Comparison of ENCODE assay signal across 13 mouse cellular contexts in genomic region chr2:33760571-33760991, GRCm38 (mm10).
A peak's percentile ranks its signal among the peaks of the same experiment; 100 is the strongest.
DNase-seq lines count a peak whose midpoint lies in the region; ATAC-seq lines count a peak whose summit lies in the region.
"Had no signal": no experiment of that assay in that cellular context is flagged by ENCODE, and none has a peak within 500 bp of the region (broad histone marks: within the 10 kb centered on the region; RNA-seq: fewer than 3 reads in every experiment).

No protein-coding gene starts in this region.

- H3K9ac ChIP-seq in hindbrain, embryonic 16.5 days (ENCODE audit: low read depth, low read length), result no peak overlapping the region
- H3K9ac ChIP-seq: embryonic facial prominence, embryonic 12.5 days had no signal

- DNase-seq in frontal cortex, postnatal 36 days (ENCODE audit: low spot score in 2 of 2), result peak; percentile 55 to 58
- no peak for DNase-seq in frontal cortex, postnatal 25 days (ENCODE audit: low spot score in 2 of 2)
- peak; percentile 49 for DNase-seq in retina, postnatal 1 day
- DNase-seq in retina, embryonic 14.5 days (ENCODE audit: low spot score), result no peak
- DNase-seq in telencephalon, adult 2 months (ENCODE audit: low read depth, low spot score), result peak; percentile 72
- no peak for DNase-seq in neural tube, embryonic 10.5 days (ENCODE audit: extremely low spot score, low spot score)
- DNase-seq in thymus, postnatal 10 days (ENCODE audit: low spot score in 2 of 2), result no peak
- DNase-seq: cerebellum, adult 11-12 months; heart, postnatal 36 days; kidney, postnatal 10 days had no signal

- H3K4me3 ChIP-seq in hindbrain, embryonic 16.5 days (ENCODE audit: low read length), result no peak overlapping the region
- H3K4me3 ChIP-seq: embryonic facial prominence, embryonic 12.5 days had no signal

- ATAC-seq in hindbrain, embryonic 16.5 days, result peak; percentile 37; the same call in 1 of the 2 replicates

- no peaks in the 10 kb centered on the region for H3K9me3 ChIP-seq in hindbrain, embryonic 16.5 days (ENCODE audit: control insufficient read depth, low read length)
- H3K9me3 ChIP-seq: embryonic facial prominence, embryonic 12.5 days had no signal

- H3K4me1 ChIP-seq in hindbrain, embryonic 16.5 days (ENCODE audit: control insufficient read depth, insufficient read depth, low read depth, low read length), result peaks cover 31% of the 10 kb centered on the region

- no peaks in the 10 kb centered on the region for H3K27me3 ChIP-seq in hindbrain, embryonic 16.5 days (replicated peaks; ENCODE audit: control insufficient read depth, insufficient read depth, low read length)
- H3K27me3 ChIP-seq: embryonic facial prominence, embryonic 12.5 days had no signal

- no peaks in the 10 kb centered on the region for H3K36me3 ChIP-seq in hindbrain, embryonic 16.5 days (ENCODE audit: control insufficient read depth, insufficient read depth, low read length)

- no peak overlapping the region for H3K27ac ChIP-seq in hindbrain, embryonic 16.5 days (ENCODE audit: low read depth, low read length)
- H3K27ac ChIP-seq: embryonic facial prominence, embryonic 12.5 days; stomach, postnatal 0 days had no signal

- no peak overlapping the region for H3K4me2 ChIP-seq in hindbrain, embryonic 16.5 days (ENCODE audit: low read length)
- H3K4me2 ChIP-seq: embryonic facial prominence, embryonic 12.5 days had no signal

- WGBS in hindbrain, embryonic 16.5 days, result 43% methylated on average over 13 of the region's 13 CpGs

Comparison
In these comparisons a context has a peak if more than half of its experiments do, and no peak if none do; other contexts are left out.
1. DNase-seq: peak in frontal cortex, postnatal 36 days (2 of 2), retina, postnatal 1 day (single experiment) and telencephalon, adult 2 months (single experiment); none in frontal cortex, postnatal 25 days (0 of 2), retina, embryonic 14.5 days (single experiment), neural tube, embryonic 10.5 days (single experiment) and thymus, postnatal 10 days (0 of 2).